Mouse (Mus musculus) regulatory T cell (primary cell): ENCODE results near the gene Olfr1120.
"Not testable (repeated sequence)": the region's sequence is repeated elsewhere in the genome, so short reads cannot be mapped to it uniquely, and the experiment has no call there.

Source experiments
- in situ Hi-C: fragments of 300-600 bp; cut with MboI, MseI; formaldehyde crosslinking; loops from one replicate; pipeline ENCODE4 v1.15.1; 2025; ENCODE audit warnings: high pct_unique_total_duplicates

Olfr1120 gene

DNA sequence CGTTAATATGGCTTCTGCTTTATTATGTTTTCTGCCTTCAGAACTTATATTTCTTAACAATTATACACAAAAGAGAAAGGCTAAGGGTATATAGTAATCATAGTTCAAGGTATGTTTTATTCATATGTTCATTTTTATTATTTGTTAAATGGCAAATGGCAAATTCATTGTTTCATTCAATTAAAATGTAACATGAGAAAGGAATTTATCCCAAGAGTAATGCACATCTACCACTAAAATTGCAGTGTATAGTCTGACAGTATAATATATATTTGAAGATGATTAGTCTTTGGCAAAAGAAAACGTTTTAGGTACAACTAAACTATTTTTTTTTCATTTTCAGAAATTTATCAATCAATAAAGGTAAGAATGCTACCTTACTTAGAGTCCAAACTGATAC lies at the start of gene Olfr1120:
Gene Olfr1120 (plus strand): TSS at position 301 of the 400 bp plus-strand sequence.
- in situ Hi-C loops = no loop called here

DNA sequence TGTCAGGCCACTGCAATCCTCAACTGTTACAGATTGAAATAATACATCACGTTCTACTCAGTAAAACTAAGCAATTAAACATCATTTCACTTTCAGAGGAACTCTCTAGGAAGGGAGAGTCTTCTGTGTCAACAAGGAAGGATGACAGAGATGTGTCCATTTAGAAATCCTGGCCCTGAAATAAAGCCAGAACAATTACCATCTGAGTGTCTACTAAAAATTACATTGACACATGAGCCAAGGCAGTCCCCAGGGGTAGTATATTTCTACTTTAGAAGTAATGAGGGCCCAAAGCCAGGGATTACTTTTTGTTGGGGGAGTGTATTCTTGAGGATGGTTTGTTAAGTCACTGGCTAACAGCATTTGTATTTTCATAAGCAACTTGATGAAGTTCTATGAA lies 47.3 kb upstream of the Olfr1120 start, which contains the start of gene Olfr1118:
Gene Olfr1118 (plus strand): TSS at position 301 of the 400 bp plus-strand sequence.
- in situ Hi-C loops = loop anchor here (5.0 kb wide), 1 partner anchor 100 kb away; no protein-coding TSS in a partner anchor

DNA sequence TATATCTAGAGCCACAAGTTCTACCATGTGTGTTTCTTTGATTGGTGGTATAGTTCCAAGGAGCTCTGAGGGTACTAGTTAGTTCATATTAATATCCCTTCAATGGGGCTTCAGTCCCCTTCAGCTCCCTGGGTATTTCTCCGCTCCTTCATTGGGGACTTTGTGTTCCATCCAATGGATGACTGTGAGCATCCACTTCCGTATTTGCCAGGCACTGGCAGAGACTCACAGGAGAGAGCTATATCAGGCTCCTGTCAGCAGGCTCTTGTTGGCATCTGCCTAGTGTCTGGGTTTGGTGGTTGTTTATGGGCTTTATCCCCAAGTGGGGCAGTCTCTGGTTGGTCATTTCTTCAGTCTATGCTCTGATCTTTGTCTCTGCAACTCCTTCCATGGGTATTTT lies 5.5 kb downstream of the Olfr1120 start:
- in situ Hi-C loops = not testable (repeated sequence)

DNA sequence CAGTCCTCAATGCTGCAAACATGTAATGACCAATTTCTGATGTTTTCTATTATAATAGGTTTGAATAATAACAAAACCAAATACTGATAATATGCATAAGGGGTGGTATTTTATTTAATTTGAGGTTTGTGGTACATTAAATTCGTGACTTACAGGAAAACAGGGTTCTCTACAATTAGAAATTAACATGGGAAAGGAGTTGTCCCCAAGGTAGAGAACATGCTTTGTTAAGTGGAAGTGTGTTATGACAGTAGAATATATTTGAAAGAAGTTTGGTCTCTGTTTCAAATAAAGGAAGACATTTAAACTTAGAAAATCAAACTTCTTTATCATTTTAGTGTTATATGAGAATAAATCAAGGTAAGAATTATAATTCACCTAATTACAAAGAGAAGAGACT lies 15.0 kb downstream of the Olfr1120 start, which contains the start of gene Olfr1121:
Gene Olfr1121 (plus strand): TSS at position 301 of the 400 bp plus-strand sequence.
- in situ Hi-C loops = no loop called here

DNA sequence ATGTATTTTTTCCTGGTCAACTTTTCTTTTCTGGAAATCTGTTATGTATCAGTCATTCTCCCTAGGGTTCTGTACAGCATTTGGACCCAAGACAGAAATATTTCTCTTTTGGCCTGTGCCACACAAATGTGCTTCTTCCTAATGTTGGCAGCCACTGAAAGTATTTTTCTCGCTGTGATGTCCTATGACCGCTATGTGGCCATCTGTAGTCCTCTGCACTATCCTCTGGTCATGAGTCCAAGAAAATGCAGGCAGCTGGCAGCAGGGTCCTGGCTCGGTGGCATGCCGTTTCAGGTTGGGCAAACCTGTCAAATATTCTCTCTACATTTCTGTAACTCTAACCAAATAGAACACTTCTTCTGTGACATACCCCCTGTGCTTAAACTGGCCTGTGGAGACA lies 17.1 kb downstream of the Olfr1120 start:
- in situ Hi-C loops = no loop called here

DNA sequence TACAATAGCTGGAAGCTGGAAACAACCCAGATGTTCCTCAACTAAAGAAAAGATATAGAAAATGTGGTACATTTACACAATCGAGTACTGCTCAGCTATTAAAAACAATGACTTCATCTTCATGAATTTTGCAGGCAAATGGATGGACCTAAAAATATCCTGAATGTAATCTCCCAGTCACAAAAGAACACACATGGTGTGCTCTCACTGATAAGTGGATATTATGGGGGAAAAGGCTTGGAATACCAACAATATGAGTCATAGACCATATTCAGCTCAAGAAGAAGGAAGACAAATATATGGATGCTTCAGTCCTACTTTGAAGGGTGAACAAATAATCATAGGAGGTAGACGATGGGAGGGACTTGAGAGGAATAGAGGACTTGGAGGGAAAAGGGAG lies 29.3 kb downstream of the Olfr1120 start:
- in situ Hi-C loops = no loop called here

DNA sequence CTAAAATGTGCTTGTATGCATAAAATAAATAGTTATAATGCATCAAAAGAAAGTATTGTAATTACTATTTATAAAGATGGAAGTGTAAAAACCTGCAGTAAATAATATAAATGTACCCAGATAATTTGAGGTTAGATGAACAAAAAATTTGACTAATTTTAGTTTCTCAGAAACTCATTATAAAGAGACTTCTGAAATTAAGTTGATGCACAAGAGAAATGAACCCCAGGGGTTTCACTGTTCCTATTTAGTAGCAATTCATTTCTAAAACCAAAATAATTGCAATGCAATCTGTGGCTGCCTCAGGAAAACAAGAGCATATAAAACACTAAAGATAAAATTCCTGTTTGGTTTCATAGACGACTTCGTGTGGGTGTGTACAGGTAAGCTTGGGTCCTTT lies 30.9 kb downstream of the Olfr1120 start, which contains the start of gene Olfr1122:
Gene Olfr1122 (plus strand): TSS at position 301 of the 400 bp plus-strand sequence.
- in situ Hi-C loops = no loop called here

DNA sequence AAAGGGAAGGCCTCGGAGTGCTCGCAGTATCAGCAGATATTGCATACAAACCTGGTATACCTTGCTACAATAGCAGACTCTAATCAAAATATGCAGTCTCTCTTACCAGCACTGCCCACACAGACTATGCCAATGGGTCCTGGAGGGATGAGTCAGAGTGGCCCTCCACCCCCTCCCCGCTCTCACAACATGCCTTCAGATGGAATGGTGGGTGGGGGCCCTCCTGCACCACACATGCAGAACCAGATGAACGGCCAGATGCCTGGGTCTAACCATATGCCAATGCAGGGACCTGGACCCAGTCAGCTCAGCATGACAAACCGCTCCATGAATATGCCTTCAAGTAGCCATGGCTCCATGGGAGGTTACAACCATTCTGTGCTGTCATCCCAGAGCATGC lies 39.0 kb downstream of the Olfr1120 start:
- in situ Hi-C loops = not testable (repeated sequence)

DNA sequence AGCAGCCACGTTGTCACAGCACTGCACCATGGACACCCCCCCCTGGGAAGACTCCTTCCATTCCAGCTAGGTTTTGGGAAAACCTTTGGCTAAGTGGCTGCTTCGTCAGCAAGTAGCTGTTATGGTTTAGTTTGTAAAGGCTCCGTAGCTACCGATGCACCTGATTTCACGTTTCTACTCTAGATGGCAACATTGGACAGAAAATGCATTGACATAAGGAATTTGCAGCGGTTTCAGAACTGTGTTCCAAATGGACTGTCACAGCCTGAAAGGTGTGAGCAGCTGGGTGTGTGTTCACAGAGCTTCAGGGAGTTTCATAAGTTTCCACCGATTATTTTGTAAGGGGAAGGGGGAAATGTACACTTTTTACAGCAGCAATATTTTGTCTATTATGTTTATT lies 40.1 kb downstream of the Olfr1120 start:
- in situ Hi-C loops = not testable (repeated sequence)
